ENCODE assay signal across 14 mouse cellular contexts in genomic region chr7:35922582-35922981, GRCm38 (mm10).
A peak's percentile ranks its signal among the peaks of the same experiment; 100 is the strongest.
DNase-seq lines count a peak whose midpoint lies in the region; ATAC-seq lines count a peak whose summit lies in the region.
"Had no signal": no experiment of that assay in that cellular context is flagged by ENCODE, and none has a peak within 500 bp of the region (broad histone marks: within the 10 kb centered on the region; RNA-seq: fewer than 3 reads in every experiment).

No protein-coding gene starts in this region.

- ATAC-seq in forebrain, embryonic 14.5 days, result no peak
- ATAC-seq in heart, embryonic 16.5 days (replicated peaks; ENCODE audit: extremely low read depth, insufficient read depth, low FRiP score), result no peak
- no peak for ATAC-seq in neural tube, embryonic 12.5 days (ENCODE audit: low FRiP score, low read depth)
- no peak for ATAC-seq in megakaryocyte, adult 5-6 weeks (ENCODE audit: poor library complexity, severe bottlenecking)
- ATAC-seq in erythroid progenitor cell, adult 5-6 weeks (replicated peaks; ENCODE audit: low FRiP score, poor library complexity, severe bottlenecking), result no peak

- H3K27ac ChIP-seq in forebrain, embryonic 10.5 days, result no peak overlapping the region
- no peak overlapping the region for H3K27ac ChIP-seq in forebrain, embryonic 14.5 days (ENCODE audit: low read depth, low read length)
- no peak overlapping the region for H3K27ac ChIP-seq in heart, embryonic 16.5 days (ENCODE audit: low read length)
- H3K27ac ChIP-seq in neural tube, embryonic 12.5 days, result no peak overlapping the region
- H3K27ac ChIP-seq: embryonic facial prominence, embryonic 13.5 days had no signal

- no peaks in the 10 kb centered on the region for H3K36me3 ChIP-seq in forebrain, embryonic 10.5 days (replicated peaks)
- H3K36me3 ChIP-seq in forebrain, embryonic 14.5 days (ENCODE audit: control insufficient read depth, insufficient read depth, low read length), result no peaks in the 10 kb centered on the region
- no peaks in the 10 kb centered on the region for H3K36me3 ChIP-seq in heart, embryonic 16.5 days (ENCODE audit: control insufficient read depth, insufficient read depth)
- H3K36me3 ChIP-seq in neural tube, embryonic 12.5 days, result no peaks in the 10 kb centered on the region
- H3K36me3 ChIP-seq: embryonic facial prominence, embryonic 13.5 days had no signal

- peaks cover 23% of the 10 kb centered on the region for H3K9me3 ChIP-seq in forebrain, embryonic 10.5 days
- H3K9me3 ChIP-seq in forebrain, embryonic 14.5 days (replicated peaks; ENCODE audit: control insufficient read depth, low read length), result no peaks in the 10 kb centered on the region
- H3K9me3 ChIP-seq in heart, embryonic 16.5 days (replicated peaks; ENCODE audit: control insufficient read depth, low read length), result peaks cover 15% of the 10 kb centered on the region
- H3K9me3 ChIP-seq in neural tube, embryonic 12.5 days, result peaks cover 16% of the 10 kb centered on the region

- H3K9ac ChIP-seq in forebrain, embryonic 14.5 days (ENCODE audit: low read length), result no peak overlapping the region
- no peak overlapping the region for H3K9ac ChIP-seq in heart, embryonic 16.5 days (ENCODE audit: low read length)
- no peak overlapping the region for H3K9ac ChIP-seq in neural tube, embryonic 12.5 days
- H3K9ac ChIP-seq: embryonic facial prominence, embryonic 13.5 days had no signal

- peaks cover 25% of the 10 kb centered on the region for H3K4me1 ChIP-seq in forebrain, embryonic 10.5 days
- no peaks in the 10 kb centered on the region for H3K4me1 ChIP-seq in forebrain, embryonic 14.5 days (ENCODE audit: control insufficient read depth, insufficient read depth, low read length)
- H3K4me1 ChIP-seq in heart, embryonic 16.5 days (ENCODE audit: control insufficient read depth, insufficient read depth, low read length), result no peaks in the 10 kb centered on the region
- H3K4me1 ChIP-seq in neural tube, embryonic 12.5 days, result peaks cover 19% of the 10 kb centered on the region

- H3K4me2 ChIP-seq in forebrain, embryonic 14.5 days (ENCODE audit: low read length), result no peak overlapping the region
- peak overlapping the region; percentile 33 for H3K4me2 ChIP-seq in heart, embryonic 16.5 days (ENCODE audit: low read depth, low read length)
- H3K4me2 ChIP-seq in neural tube, embryonic 12.5 days (replicated peaks), result 0 out of 2 replicates have a peak overlapping the region, but pooled peaks have one; percentile 18

- peaks cover 39% of the 10 kb centered on the region for H3K27me3 ChIP-seq in forebrain, embryonic 10.5 days (ENCODE audit: poor library complexity, severe bottlenecking)
- no peaks in the 10 kb centered on the region for H3K27me3 ChIP-seq in forebrain, embryonic 14.5 days (replicated peaks; ENCODE audit: control insufficient read depth, insufficient read depth, low read length)
- H3K27me3 ChIP-seq in heart, embryonic 16.5 days (ENCODE audit: control insufficient read depth, insufficient read depth, low read length), result peaks cover 12% of the 10 kb centered on the region
- H3K27me3 ChIP-seq in neural tube, embryonic 12.5 days (replicated peaks), result no peaks in the 10 kb centered on the region; the same call in 1 of the 2 replicates

- H3K4me3 ChIP-seq in forebrain, embryonic 10.5 days, result peak overlapping the region; percentile 11; the same call in 1 of the 2 replicates
- no peak overlapping the region for H3K4me3 ChIP-seq in forebrain, embryonic 14.5 days (ENCODE audit: low read depth, low read length)
- no peak overlapping the region for H3K4me3 ChIP-seq in heart, embryonic 16.5 days (ENCODE audit: low read length)
- H3K4me3 ChIP-seq in neural tube, embryonic 12.5 days, result no peak overlapping the region
- H3K4me3 ChIP-seq: embryonic facial prominence, embryonic 13.5 days had no signal

- 37% methylated on average over 9 of the region's 9 CpGs for WGBS in forebrain, embryonic 10.5 days
- WGBS in forebrain, embryonic 14.5 days, result 45% methylated on average over 9 of the region's 9 CpGs
- WGBS in heart, embryonic 16.5 days, result 19% methylated on average over 9 of the region's 9 CpGs
- 41% methylated on average over 9 of the region's 9 CpGs for WGBS in neural tube, embryonic 12.5 days

- DNase-seq in forebrain, embryonic 10.5 days (ENCODE audit: extremely low spot score, low spot score), result no peak
- no peak for DNase-seq in forebrain, embryonic 14.5 days (ENCODE audit: low spot score)
- DNase-seq in heart, adult 18-20 months, result no peak
- no peak for DNase-seq in neural tube, embryonic 10.5 days (ENCODE audit: extremely low spot score, low spot score)
- DNase-seq: adrenal gland, adult 8-10 months; cerebellum, adult 9-11 months; kidney, adult 2 months; layer of hippocampus, adult 9-11 months; lung, adult 18-20 months had no signal
